Mouse (Mus musculus): Measurements from ENCODE around the gene Tatdn3.
"Not testable (repeated sequence)": the region's sequence is repeated elsewhere in the genome, so short reads cannot be mapped to it uniquely, and the experiment has no call there.

Tatdn3 gene

DNA sequence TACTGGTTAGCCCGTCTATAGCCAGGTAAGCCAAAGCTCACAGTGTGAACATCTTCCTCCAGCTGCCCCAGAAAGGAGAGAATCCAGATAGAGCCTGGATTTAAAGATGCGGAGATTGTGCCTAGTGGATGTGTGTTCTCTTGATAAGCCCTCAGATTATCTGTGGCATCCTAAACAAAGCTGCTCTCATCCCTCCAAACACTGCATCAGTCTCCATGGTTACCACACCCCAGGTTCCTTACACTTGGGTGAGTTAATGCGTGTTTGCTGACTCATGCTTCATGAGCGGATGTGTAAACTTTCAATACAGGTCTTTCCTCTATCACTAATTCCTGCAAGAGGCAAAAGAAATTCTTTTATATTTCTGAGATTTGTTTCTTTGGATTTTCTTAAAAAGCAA lies 27.1 kb downstream of the Tatdn3 start:
- no peak for DNase-seq (ENCODE audit: low spot score)

DNA sequence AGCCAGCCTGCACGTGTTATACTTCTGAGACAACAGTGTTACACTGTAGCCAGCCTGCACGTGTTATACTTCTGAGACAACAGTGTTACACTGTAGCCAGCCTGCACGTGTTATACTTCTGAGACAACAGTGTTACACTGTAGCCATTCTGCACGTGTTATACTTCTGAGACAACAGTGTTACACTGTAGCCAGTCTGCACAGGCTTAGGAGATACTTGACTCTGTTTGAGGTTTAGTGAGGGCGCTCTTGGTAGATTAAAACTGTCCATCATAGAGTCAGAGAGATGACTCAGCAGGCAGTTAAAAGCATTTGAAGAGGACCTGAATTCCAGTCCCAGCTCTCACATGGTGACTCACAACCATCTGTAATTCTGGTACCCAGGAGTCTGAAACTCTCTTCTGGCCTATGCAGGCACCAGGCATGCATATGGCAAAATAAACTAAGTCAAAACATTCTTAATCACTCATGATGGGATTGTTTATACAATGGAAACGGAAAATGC lies 31.8 kb downstream of the Tatdn3 start:
- not testable (repeated sequence) for DNase-seq (ENCODE audit: low spot score)

DNA sequence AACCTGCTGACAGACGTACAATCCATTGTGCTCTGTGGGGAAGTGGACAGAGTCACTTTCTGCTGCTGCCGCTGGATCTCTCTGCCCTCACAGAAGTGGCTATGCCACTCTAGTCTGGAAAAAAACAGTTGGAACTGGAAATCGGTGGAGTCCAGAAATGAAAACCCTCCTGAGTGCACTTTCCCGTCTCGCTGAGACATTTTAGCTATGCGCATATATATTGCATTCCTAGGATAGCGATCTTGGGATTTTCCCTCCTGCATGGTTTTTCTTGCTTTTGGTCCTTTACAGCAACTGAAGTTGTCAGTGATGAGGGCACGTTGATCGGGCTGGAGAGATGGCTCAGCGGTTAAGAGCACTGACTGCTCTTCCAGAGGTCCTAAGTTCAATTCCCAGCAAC lies 32.5 kb downstream of the Tatdn3 start:
- DNase-seq (ENCODE audit: low spot score): no peak

GRCm38 (mm10) chr1:191026021-191026713 lies 36.6 kb downstream of the Tatdn3 start, which contains the start of gene Flvcr1:
Gene Flvcr1 (minus strand): TSS chr1:191026158.
- DNase-seq (ENCODE audit: low spot score): peak; percentile 99

DNA sequence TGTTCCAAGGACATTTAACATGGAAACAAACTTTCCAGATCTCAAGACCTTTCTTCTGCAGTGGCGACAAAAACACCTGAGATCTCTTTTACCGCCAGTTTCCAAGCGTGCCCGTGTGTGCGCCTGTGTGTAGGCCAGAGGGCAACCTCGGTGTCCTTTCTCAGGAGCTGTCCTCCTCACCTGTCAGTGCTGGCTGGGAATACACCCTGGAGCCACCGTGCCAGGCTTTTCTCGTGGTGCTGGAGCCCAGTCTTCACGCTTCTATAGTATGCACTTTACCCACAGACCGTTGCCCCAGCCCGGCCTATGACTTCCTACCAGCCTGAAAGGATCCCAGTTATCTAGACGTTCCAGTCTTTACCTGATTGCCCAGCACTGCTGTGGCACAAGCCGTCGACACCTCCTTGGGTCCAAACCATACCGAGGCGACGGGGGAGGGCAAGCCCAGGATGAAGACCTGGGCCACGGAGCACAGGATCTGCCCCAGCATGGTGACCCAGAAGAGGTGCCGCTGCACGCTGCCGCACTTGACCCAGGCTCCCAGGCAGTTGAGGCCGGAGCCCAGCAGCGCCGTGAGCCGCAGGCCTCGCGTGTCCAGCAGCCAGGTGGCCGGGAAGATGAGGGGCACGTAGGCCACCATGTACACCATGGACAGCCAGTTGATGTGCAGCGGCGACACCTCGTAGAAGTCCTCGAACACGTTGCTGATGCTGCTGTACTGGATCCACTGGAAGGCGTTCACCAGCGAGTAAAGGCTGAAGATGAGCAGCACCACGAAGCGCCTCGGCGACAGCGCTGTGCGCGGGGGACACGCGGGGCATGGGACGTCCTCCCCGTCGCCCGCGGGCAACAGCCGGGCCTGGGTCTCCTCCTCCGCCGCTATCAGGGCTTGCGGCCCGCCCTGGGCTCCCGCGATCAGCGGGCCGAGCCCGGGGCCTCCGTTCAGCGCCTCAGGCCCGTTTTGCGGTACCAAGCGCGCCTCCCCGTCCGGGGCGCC lies 37.4 kb downstream of the Tatdn3 start:
- peak; percentile 34 for DNase-seq (ENCODE audit: low spot score)

DNA sequence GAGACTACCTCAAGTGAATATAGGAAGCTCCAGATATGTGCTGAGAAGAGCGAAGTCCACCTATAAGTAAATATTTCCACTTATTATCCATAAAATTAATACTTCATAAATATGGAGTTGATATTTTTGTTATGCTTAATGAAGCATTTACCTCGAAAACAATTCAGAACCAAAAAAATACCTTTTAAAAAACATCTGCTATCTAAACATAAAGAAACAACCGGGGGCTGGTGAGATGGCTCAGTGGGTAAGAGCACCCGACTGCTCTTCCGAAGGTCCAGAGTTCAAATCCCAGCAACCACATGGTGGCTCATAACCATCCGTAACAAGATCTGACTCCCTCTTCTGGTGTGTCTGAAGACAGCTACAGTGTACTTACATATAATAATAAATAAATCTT lies 38.9 kb downstream of the Tatdn3 start:
- not testable (repeated sequence) for DNase-seq (ENCODE audit: low spot score)

- DNase-seq (ENCODE audit: low spot score): no peak
These were observed 39.6 kb downstream of the Tatdn3 start for GRCm38 (mm10) chr1:191023140-191023539.

- DNase-seq (ENCODE audit: low spot score): peak; percentile 32
These were observed 41.7 kb downstream of the Tatdn3 start for GRCm38 (mm10) chr1:191021016-191021415.

DNA sequence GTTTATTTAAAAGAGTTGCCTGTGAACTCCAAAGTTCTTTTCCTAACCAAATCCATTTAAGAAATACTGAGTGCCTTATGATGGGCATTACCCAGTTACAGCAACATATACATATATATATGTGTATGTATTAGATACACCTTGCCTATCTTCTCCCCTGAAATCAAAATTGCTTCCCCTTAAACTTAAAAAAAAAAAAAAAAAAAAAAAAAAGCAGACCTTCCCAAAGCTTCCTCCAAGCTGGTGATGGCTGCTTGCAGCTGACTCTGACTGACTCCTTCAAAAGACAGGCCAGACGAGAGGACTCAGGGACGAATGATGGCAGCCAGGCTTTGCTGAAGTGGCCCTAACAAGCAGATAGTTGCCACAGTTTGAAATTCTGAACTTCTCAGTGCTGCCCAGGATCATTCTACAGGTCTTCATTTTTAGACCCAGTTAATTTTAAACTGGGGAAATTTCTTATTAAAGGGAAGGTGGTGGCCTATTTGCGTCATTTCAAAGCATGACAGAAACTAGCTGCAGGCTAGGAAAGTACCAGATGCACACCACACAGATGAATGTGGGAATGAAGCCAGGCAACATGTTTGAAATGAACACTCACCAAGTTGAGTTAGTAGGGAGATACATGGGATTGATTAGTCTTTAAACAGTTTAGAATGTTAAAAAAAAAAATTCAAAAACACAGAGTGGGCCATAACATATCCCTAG lies 42.4 kb downstream of the Tatdn3 start:
- DNase-seq (ENCODE audit: low spot score): peak; percentile 22

GRCm38 (mm10) chr1:191019803-191020202 lies 42.9 kb downstream of the Tatdn3 start:
- no peak for DNase-seq (ENCODE audit: low spot score)

DNA sequence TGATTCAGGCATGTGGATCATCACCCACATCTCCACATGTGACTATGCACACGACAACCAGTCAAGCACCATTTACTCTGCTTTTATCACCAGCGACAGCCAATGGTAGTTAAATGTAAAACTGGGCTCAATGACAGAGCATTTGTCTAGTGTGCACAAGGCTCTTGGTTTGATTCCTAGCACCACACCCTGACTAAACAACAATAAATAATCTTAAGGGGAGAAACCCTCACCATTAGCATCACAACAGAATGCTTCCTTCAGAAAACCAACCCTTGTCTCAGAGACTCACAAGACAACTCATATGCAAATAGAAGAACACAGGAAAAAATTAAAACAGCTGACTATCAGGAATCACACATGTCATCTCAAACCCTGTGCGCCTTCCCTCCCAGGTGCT lies 48.5 kb downstream of the Tatdn3 start:
- no peak for DNase-seq (ENCODE audit: low spot score)

DNA sequence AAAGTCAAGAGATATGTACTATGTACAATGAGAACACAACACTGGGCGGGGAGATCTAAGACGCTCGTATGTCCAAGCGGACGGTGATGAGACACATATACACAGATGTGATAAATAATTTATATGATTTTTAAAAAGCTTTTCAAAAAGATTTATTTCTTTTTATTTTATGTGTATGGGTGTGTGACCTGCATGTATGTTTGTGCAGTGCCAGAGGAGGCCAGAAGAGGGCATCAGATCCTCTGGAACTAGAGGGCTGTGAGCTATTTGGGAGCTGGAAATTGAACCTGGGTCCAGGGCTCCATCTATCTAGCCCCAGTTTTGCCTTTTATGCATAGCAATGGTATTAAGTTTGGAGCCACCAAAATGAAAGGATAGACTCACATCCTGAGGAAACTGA lies 54.0 kb downstream of the Tatdn3 start:
- DNase-seq (ENCODE audit: low spot score): no peak

GRCm38 (mm10) chr1:191002201-191002600 lies 60.5 kb downstream of the Tatdn3 start:
- DNase-seq (ENCODE audit: low spot score): no peak

GRCm38 (mm10) chr1:191000686-191001085 lies 62.0 kb downstream of the Tatdn3 start:
- no peak for DNase-seq (ENCODE audit: low spot score)

GRCm38 (mm10) chr1:190998027-190998426 lies 64.7 kb downstream of the Tatdn3 start:
- DNase-seq (ENCODE audit: low spot score): no peak

- DNase-seq (ENCODE audit: low spot score): no peak
These were observed 66.3 kb downstream of the Tatdn3 start for GRCm38 (mm10) chr1:190996346-190996877.

All from layer of hippocampus, adult 11-12 months (tissue).